Mouse (Mus musculus): ENCODE data around the gene Iqcn.

Gene Iqcn

GRCm38 (mm10) chr8:70754871-70755660 lies 51.8 kb downstream of the Iqcn start:
- peak; percentile 73 to 75 for DNase-seq (ENCODE audit: low spot score in 2 of 2)

- DNase-seq (ENCODE audit: low spot score in 2 of 2) = peak; percentile 7
These were observed 52.6 kb downstream of the Iqcn start for GRCm38 (mm10) chr8:70755661-70756475.

DNA sequence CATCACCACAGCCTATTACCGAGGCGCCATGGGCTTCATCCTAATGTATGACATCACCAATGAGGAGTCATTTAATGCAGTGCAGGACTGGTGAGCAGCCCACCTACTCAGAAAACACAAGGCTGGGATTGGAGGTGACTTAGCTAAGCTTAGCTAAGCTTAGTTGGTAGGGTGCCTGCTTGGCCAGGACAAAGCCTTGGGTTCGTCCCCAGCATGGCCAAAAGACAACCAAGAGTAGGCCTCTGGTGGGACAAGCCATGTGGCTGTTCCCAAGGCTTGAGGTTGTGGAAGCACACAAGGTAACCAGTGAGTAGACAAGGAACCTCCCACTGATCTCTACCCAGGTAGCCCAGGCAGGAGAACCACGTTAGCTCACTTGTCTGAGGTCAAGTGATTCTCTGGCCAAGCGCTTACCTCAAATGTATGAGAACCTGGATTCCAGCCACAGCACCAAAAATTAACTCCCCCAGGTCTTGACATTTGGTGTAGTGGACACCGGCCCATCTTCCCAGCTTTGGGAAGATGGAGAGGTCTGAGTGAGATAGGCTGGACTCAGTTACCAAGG lies 53.3 kb downstream of the Iqcn start:
- no peak for DNase-seq (ENCODE audit: low spot score in 2 of 2)

DNA sequence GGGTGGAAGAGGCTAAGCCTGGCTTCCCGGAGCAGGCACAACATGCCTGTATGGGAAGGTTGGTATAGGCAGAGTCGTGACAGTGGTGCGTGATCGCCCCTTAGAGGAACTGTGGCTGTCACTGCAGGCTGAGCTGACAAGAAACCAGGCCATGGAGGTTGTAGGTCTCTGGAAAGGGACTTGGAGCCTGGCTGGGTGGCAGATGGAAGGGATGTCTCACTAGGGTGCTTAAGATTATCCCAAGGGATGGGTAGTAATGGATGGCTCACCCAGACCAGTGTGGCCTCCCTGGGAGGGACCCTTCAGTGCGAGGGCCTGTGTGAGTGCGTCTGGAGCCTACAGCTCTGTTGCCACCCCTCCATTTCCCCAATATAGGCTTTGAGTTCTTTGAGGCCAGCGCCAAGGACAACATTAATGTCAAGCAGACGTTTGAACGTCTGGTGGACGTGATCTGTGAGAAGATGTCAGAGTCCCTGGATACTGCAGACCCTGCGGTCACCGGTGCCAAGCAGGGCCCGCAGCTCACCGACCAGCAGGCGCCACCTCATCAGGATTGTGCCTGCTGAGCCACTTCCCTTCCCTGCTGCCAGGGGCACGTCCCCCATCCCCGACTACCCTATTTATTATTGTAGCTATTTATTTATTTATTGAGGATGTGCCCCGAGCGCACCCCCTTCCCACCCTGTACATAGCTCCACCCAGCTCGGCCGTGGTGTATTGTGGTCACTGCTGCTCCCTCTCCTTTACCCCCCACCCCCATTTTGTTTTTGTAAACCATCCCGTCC lies 54.5 kb downstream of the Iqcn start:
- DNase-seq (ENCODE audit: low spot score in 2 of 2) = peak in 1 of 2 experiments; percentile 23

GRCm38 (mm10) chr8:70758308-70758615 lies 55.0 kb downstream of the Iqcn start:
- DNase-seq (ENCODE audit: low spot score in 2 of 2) = no peak

- DNase-seq (ENCODE audit: low spot score in 2 of 2) = peak in 1 of 2 experiments; percentile 11
These were observed 55.6 kb downstream of the Iqcn start for GRCm38 (mm10) chr8:70758616-70759561.

DNA sequence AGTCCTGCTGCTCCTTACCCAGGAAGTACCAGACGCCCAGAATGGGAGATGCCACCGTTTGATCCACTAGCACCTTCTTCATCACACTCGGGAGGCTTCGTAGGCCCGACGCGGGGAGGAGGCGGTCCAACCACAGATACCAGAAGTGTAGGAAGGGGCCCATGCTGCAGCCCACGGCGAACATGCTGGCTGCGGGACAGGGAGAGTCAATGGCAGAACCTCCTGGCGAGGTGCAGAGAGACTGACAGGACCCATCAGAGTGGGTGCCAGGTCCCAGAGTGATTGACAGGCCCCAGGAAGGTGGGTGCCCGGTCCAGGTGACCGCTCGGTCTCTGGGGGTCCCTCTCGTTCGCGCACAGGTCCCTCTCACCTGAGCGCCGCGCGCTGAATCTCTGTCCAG lies 57.1 kb downstream of the Iqcn start:
- no peak for DNase-seq (ENCODE audit: low spot score in 2 of 2)

DNA sequence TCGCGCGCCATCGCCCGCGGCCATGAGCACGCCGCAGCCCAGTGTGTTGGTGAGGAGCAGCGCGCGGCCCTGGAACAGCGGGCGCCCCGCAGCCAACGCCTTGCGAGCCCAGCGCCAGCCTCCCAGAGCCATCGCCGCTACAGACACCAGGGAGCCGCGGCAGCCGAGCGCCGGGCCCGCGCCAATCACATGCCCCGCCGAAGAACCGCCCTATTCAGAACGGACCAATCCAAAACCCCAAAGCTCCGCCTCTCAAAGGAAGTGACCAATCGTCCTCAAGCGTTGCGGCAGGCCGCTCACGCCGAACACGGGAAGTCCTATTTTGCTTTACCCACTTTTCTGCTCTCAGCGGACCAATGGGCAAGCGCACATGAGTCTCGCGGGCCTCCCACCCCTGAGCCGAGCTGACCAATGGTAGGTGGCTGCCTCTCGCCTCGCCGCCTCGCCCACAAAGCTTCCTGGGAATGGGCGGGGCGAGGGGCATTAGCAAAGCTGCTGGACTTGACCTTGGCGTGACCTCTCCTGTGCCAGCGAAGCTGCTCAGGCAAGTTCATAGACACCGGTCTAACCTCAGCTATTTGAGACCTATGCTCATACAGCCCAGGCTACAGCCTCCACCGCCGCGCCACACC lies 57.6 kb downstream of the Iqcn start, which contains the start of gene Mpv17l2:
Gene Mpv17l2 (minus strand): TSS at position 172 of the 632 bp plus-strand sequence.
- DNase-seq (ENCODE audit: low spot score in 2 of 2) = peak; percentile 96 to 98

DNA sequence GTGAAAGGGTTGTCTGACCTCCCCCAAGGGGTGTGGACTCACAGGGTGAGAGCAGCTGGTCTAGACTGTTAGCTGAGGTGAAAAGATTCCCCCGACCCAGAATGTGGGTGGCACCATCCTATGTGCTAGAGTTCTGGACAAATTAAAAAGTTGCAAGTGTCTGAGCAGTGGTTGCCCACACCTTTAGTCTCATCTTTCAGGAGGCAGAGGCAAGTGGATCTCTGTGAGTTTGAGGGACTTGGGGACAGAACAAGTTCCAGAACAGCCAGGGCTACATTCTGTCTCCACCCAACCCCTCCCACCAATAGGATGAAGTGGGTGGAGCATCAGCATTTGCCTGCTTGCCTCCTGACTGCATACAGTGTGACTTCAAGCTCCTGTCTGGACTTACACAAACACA lies 58.9 kb downstream of the Iqcn start:
- DNase-seq (ENCODE audit: low spot score in 2 of 2) = no peak

DNA sequence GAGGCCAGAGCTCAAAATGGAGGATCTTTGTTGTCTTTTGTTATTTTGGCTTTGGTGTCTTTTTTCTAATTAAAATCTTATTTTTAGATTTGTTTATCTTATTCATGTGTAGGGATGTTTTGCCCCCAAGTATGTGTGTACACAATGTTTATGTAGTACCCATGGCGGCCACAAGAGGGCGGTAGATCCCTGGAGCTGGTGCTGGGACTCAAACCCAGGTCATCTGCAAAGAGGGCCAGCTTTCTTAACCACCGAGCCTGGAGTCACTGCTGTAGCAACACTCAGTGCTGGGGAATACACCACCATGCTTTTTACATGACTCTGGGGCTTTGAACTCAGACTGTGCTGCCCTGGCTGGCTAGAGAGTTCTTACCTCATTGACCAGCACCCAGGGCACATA lies 60.1 kb downstream of the Iqcn start:
- no peak for DNase-seq (ENCODE audit: low spot score in 2 of 2)

- DNase-seq (ENCODE audit: low spot score in 2 of 2) = no peak
These were observed 60.8 kb downstream of the Iqcn start for GRCm38 (mm10) chr8:70764026-70764425.

GRCm38 (mm10) chr8:70764676-70765075 lies 61.4 kb downstream of the Iqcn start:
- no peak for DNase-seq (ENCODE audit: low spot score in 2 of 2)

GRCm38 (mm10) chr8:70765329-70765728 lies 62.1 kb downstream of the Iqcn start:
- DNase-seq (ENCODE audit: low spot score in 2 of 2) = no peak

DNA sequence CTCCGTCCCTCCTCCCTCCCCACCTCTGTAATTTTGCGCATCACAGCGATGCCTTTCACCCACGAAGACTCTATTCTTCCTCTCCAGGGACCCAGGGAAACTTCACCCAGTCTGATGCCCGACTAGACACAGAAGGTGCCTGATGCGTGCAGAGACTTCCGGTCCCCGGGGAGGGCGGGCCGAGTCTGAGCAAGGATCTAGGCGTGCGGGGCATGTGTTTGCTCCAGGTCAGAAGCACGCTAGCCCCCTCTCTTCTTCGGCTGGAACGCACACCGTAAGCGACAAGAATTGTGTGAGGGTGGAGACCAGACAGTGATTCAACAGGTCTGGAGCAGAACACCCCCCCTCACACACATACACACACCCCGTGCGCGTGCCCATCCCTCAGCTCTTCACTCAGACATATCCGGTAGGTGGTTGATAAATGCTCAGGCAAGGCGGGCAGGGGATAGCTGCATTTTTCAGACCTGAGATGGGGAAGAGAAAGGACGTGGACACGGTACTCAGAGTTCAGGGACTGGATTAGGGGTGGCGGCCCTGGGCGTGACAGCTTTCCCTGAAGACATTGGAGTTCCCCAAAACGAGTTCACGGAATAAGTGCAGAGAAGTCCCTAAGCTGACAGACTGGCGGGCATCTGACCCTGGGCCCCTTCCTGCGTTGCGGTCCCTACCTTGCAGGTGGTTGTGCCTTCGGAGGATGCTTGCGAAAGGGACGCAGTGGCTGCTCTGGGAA lies 62.7 kb downstream of the Iqcn start:
- no peak for DNase-seq (ENCODE audit: low spot score in 2 of 2)

DNA sequence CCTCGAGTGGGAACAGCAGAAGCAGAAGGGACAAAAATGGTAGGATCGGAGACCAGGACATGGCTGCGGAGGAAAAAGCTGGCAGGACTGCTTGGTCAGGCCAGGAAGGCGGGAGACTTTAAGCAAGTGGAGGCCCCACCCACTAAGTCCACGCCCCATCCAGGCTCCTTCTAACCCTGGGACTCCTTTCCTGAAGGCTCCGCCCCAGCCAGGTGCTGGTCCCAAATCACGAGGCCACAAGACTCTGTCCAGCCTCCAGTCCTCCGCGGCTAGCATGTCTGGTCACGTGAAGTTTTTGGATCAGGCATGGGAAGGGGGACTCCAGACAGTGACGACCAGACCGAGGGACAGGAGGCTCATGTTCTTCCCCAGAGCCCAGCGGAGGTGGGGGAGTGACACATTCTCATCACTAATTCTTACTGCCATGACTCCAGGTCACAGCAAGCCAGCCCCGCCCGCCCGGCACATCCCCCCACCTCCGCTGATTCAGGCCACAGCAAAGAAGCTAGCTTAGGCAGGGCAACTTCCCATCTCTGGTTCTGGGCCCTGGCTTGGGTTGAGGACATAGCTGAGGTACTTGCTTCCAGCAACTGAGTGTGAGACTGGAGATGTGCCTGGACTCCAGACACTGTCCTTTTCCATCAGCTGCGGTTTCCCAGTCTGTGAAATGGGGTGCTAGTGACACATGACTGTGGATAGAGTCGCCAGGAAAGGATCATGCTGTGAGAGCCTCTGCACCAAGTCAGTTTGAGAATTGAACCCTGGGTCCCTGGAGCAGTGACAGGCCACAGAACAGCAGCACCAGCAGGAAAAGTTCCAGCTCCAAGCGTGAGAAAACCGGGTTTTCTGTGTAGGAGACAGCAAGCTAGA lies 63.5 kb downstream of the Iqcn start:
- no peak for DNase-seq (ENCODE audit: low spot score in 2 of 2)
